Mouse (Mus musculus) ES-E14 (cell line): ENCODE measurements around the gene Nfatc4.

Experiments
- CHD2 ChIP-seq: IDR thresholded peaks from 2 replicates; pipeline ENCODE4 v1.6.1; 2014; ENCODE audit warnings: mild to moderate bottlenecking, low read depth, low read length, inconsistent platforms
- HCFC1 ChIP-seq: IDR thresholded peaks from 2 replicates; pipeline ENCODE4 v1.6.1; 2012; ENCODE audit warnings: low read length, inconsistent platforms, borderline replicate concordance; ENCODE audit not compliant: insufficient read depth
- MAFK ChIP-seq: IDR thresholded peaks from 2 replicates; pipeline ENCODE4 v1.6.1; 2014; ENCODE audit warnings: mild to moderate bottlenecking, low read depth, low read length, inconsistent platforms; ENCODE audit not compliant: insufficient read depth
- ZC3H11A ChIP-seq: IDR thresholded peaks from 2 replicates; pipeline ENCODE4 v1.6.1; 2012; ENCODE audit warnings: low read depth, mild to moderate bottlenecking, inconsistent platforms, low read length, borderline replicate concordance

DNA sequence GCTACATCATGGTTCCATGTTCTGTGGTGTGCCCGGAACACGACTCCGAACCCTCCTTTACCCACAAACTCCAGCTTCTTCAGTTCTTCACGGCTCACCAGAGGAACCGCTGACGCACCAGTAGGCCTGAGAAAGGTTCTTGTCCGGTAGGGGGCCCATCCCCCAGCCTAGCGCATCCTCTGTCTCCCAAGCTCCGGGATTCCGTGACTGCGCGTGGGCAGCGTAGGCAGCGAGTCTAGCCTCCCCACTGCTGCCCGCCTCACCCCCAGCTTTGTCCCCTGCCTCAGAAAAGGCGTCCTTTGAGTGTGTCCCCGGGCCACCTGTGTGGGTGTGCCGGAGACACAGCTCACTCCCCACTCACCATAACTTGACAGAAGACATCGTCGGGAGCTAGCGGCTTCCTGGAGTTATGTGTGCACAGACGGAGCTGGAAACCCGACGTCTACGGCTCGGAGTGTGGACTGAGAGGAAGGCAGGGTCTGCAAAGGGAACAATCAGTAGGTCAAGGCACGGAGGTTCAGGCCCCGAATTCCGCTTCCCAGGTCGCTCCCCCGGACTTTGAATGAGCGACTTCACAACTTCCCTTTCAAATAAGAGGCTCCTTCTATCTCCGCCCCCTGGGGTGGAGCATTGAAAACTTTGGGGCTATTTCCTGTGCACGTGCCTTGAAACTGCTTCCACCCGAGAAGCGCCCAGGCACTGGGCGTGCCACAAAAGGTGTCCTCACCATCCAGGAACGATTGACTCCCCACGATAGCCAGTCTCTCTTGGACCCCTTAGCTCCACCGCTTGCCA lies 34.5 kb upstream of the Nfatc4 start, which contains the start of gene Ripk3:
- TF ChIP-seq HCFC1 (no peak), MAFK (no peak), ZC3H11A (no peak), CHD2 (no peak)
